Mouse (Mus musculus) limb, embryonic 13.5 days (tissue): ENCODE results near the gene Ptcra. TPM values are rescaled to one million over a fixed set of nuclear protein-coding genes. Genes with fewer than 3 reads are reported as not detected.

Source experiments
- ATAC-seq: fragments of 200-750 bp; cut with Nextera tagmentation; 2 replicates; pipeline ENCODE4 v1.8.0; 2017; ENCODE audit warnings: low read depth, moderate number of reproducible peaks, moderate TSS enrichment; ENCODE audit not compliant: low FRiP score
- H3K27ac ChIP-seq: fragments of 300-500 bp; sonication (generic); 2 replicates; pipeline ENCODE4 v1.5.1; 2015; ENCODE audit warnings: inconsistent platforms, mild to moderate bottlenecking, moderate library complexity
- H3K27me3 ChIP-seq: fragments of 300-500 bp; sonication (generic); 2 replicates; pipeline ENCODE4 v1.6.1; 2015; ENCODE audit warnings: mild to moderate bottlenecking, inconsistent platforms
- H3K36me3 ChIP-seq: fragments of 300-500 bp; sonication (generic); 2 replicates; pipeline ENCODE4 v1.6.1; 2015; ENCODE audit warnings: inconsistent platforms, mild to moderate bottlenecking, moderate library complexity
- H3K4me1 ChIP-seq: fragments of 300-500 bp; sonication (generic); 2 replicates; pipeline ENCODE4 v1.6.1; 2015; ENCODE audit warnings: inconsistent platforms
- H3K4me2 ChIP-seq: fragments of 300-500 bp; sonication (generic); replicated peaks from 2 replicates; pipeline ENCODE4 v1.6.1; 2015; ENCODE audit warnings: inconsistent platforms, mild to moderate bottlenecking, moderate library complexity
- H3K4me3 ChIP-seq: fragments of 300-500 bp; sonication (generic); 2 replicates; pipeline ENCODE4 v1.5.1; 2015; ENCODE audit warnings: moderate library complexity, mild to moderate bottlenecking, inconsistent platforms
- H3K9ac ChIP-seq: fragments of 300-500 bp; sonication (generic); 2 replicates; pipeline ENCODE4 v1.6.1; 2015; ENCODE audit warnings: mild to moderate bottlenecking, inconsistent platforms
- H3K9me3 ChIP-seq: fragments of 300-500 bp; sonication (generic); 2 replicates; pipeline ENCODE4 v1.6.1; 2016; ENCODE audit warnings: inconsistent platforms
- WGBS: fragments of 180-500 bp; shearing (Covaris S2); methylation state at CpG from one replicate; pipeline ENCODE4 v1.1.7; 2015; 5-methylcytosine and 5-hydroxymethylcytosine counted together
- polyA plus RNA-seq: library from polyadenylated mRNA; unstranded; fragments of >200 nt; fragmentation: Nextera tagmentation; extraction: Ambion mirVana; gene quantifications from 2 replicates; pipeline ENCODE4 v1.2.1, GENCODE M21; 2015

Ptcra gene
- polyA plus RNA-seq, 1 experiment from 2014 or later = 0.33 TPM

DNA sequence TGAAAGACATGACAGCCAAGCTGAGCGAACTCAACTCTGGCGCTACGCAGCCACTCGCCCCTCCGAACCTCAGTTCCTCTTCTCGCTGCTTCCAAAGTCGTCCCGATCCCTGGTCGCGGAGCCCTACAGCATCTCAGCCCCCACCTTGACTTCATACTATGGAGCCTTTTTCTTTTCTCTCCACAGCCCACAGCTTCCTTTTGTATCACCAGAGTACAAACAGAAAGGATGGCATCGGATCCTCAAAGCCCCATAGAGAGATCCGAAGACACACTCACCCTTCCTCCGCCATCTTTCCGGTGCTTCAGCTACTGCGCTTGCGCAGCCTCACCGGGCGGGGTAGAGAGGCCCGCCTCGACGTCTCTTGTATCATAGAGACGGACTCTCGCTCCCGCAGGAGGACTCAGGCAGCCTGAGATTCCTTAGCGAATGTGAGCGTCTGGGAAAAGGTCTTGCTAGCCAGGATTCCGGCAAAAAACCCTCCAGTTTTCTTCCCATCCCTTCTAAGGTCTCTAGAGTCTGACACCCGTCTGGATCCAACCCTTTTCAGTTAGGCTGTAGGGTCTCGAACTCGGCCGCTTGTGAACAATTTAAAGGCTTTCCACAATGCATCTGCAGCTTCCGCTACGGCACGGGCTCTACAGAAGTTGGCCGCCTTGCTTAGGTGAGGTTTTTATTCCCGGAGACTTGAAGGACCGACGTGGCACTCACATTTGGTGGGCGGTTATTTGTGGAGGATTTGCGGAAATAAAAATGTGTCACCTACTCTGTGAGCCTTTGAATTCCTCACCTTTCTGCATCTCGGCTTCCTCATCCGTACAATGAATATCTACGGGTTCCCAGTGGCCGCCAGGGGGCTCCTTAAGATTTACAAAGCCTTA is 19.1 kb upstream of the Ptcra start, which contains the start of gene Rpl7l1:
Gene Rpl7l1, minus strand, starts transcription at position 332 of the 881 bp plus-strand sequence.
- Histone ChIP-seq H3K27me3 (no peaks in the 10 kb centered on the region), H3K27ac (peak within 1 kb of the TSS; percentile 89), H3K9ac (peak within 1 kb of the TSS; percentile 82), H3K4me2 (peak within 1 kb of the TSS; percentile 72), H3K36me3 (peaks cover 34% of the 10 kb centered on the region), H3K4me3 (peak within 1 kb of the TSS; percentile 71), H3K9me3 (no peaks in the 10 kb centered on the region), H3K4me1 (peaks cover 9% of the 10 kb centered on the region)
- peak; percentile 96 for ATAC-seq
- WGBS = under 1% methylated on average over 44 of the region's 44 CpGs

DNA sequence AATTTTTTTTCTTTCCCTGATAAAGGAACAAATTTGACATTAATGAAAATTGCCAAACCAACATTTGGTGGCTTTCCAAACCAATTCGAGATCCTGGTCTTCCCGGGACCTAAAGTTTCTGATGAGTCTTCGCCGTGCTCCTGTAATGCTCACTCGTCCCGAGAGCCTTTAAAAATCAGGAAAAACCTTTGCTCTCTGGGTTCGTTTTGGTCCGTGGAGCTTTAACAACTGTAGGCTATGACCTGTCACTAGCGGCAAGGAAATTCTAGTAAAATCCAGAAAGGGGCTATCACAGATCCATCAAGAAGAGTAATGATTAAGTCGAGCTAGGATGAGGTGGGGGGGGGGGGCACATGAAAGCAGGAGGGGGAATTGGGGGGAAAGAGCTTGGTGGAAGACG is 18.4 kb upstream of the Ptcra start:
- Histone ChIP-seq H3K4me2 (peak overlapping the region; percentile 72), H3K4me3 (peak overlapping the region; percentile 71), H3K36me3 (peaks cover 42% of the 10 kb centered on the region), H3K27me3 (no peaks in the 10 kb centered on the region), H3K4me1 (peaks cover 9% of the 10 kb centered on the region), H3K27ac (peak overlapping the region; percentile 89), H3K9ac (peak overlapping the region; percentile 82), H3K9me3 (no peaks in the 10 kb centered on the region)
- ATAC-seq = no peak
- 4% methylated on average over 11 of the region's 11 CpGs for WGBS

DNA sequence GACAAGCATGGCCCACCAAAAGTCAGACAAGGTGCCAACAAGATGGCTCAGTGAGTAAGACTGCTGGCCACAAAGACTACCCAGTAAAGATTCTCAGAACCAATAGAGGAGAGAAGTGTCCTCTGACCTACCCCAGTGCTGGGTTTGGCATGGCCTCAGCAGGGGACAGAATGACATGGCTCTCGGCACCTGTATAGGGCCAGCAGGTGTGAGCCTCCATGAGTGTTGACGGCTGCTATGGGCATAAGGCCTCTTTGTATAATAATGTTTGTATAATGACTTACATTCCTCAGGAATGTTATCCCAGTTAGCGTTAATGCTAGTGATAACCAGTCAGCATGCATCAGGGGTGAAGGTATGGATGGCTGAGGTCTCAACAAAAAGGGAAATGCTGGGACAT is 12.6 kb upstream of the Ptcra start:
- Histone ChIP-seq H3K9ac (no peak overlapping the region), H3K4me2 (no peak overlapping the region), H3K27me3 (no peaks in the 10 kb centered on the region), H3K36me3 (peaks cover 68% of the 10 kb centered on the region), H3K27ac (no peak overlapping the region), H3K4me3 (no peak overlapping the region), H3K4me1 (peaks cover 17% of the 10 kb centered on the region), H3K9me3 (no peaks in the 10 kb centered on the region)
- no peak for ATAC-seq
- 80% methylated on average over 3 of the region's 3 CpGs for WGBS

DNA sequence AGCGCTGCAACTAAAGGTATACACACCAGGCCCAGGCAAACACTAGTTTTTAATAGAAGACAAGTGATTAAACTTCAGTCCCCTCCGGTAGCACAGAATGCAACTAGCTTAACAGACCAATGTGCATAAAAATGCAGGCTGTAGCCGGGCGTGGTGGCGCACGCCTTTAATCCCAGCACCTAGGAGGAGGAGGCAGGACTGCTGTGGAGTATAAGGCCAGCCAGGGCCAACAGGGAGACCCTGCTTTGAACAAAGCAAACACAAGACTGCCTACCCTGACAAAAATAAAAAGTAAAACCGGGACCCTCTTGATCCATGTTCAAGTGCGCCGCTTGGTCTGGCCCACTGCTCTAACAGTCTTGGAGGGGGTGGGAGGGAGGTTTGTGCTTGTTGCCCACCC is 11.6 kb upstream of the Ptcra start:
- Histone ChIP-seq H3K27me3 (no peaks in the 10 kb centered on the region), H3K4me3 (no peak overlapping the region), H3K9me3 (no peaks in the 10 kb centered on the region), H3K4me2 (no peak overlapping the region), H3K4me1 (peaks cover 16% of the 10 kb centered on the region), H3K9ac (no peak overlapping the region), H3K36me3 (peaks cover 60% of the 10 kb centered on the region), H3K27ac (no peak overlapping the region)
- 95% methylated on average over 9 of the region's 9 CpGs for WGBS
- no peak for ATAC-seq

DNA sequence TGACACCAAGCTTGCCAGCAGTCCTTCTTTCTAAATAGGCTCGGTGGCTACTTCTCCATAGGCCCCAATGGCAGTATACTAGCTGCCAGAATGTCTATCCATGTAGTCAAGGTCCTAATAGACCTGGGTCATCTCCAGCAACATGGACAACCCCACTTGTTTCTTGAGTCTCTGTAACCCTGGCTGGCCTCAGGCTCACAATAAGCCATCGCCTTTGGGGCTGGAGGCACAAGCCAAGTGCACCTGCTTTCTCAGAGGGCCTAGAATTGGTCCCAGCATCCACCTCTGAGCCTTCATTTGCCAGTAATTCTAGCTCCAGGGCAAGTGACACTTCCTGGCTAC is 10.6 kb upstream of the Ptcra start:
- Histone ChIP-seq H3K27ac (no peak overlapping the region), H3K4me1 (peaks cover 16% of the 10 kb centered on the region), H3K9me3 (no peaks in the 10 kb centered on the region), H3K4me3 (peak overlapping the region; percentile 91), H3K36me3 (peaks cover 50% of the 10 kb centered on the region), H3K9ac (no peak overlapping the region), H3K4me2 (peak overlapping the region; percentile 81), H3K27me3 (no peaks in the 10 kb centered on the region)
- no peak for ATAC-seq
- WGBS = 41% methylated on average over 2 of the region's 2 CpGs

DNA sequence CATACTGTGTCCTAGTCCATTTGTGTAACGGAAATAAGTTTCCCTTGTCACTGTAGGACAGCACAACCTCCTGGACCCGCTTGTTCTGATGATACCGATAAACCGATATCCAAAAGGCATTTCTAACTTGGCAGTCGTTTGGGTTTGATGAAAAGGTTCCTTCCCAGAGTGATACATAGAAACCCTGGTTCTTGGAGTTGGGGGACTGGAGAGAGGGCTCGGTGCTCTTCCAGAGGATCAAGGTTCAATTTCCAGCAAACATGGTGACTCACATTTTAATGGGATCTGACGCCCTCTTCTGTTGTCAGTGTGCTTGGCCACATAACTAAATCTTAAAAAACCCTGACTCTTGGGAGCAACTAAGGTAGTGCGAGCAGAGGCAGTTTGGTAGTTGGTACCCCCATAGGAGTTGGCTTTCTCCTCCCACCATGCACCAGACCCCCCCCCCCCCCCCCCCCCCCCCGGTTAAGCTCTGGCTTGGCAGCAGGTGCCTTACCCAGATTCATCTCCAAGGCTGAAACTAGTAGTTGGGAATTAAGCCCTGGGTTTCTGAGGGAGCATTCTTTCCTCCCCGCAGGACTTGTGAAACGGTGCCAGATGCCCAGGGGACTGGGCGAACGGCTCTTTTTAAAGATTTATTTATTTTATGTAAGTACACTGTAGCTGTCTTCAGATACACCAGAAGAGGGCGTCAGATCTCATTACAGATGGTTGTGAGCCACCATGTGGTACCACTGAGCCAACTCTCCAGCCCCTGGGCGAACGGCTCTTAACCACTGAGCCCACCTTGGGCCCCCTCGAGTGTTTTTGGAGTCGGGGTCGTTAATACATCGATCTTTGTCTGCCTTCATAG is 10.0 kb upstream of the Ptcra start:
- WGBS = 8% methylated on average over 19 of the region's 20 CpGs
- Histone ChIP-seq H3K27me3 (no peaks in the 10 kb centered on the region), H3K27ac (peak overlapping the region; percentile 84), H3K4me3 (peak overlapping the region; percentile 91), H3K4me1 (peaks cover 16% of the 10 kb centered on the region), H3K36me3 (peaks cover 44% of the 10 kb centered on the region), H3K9ac (peak overlapping the region; percentile 87), H3K9me3 (no peaks in the 10 kb centered on the region), H3K4me2 (peak overlapping the region; percentile 81)
- no peak for ATAC-seq

DNA sequence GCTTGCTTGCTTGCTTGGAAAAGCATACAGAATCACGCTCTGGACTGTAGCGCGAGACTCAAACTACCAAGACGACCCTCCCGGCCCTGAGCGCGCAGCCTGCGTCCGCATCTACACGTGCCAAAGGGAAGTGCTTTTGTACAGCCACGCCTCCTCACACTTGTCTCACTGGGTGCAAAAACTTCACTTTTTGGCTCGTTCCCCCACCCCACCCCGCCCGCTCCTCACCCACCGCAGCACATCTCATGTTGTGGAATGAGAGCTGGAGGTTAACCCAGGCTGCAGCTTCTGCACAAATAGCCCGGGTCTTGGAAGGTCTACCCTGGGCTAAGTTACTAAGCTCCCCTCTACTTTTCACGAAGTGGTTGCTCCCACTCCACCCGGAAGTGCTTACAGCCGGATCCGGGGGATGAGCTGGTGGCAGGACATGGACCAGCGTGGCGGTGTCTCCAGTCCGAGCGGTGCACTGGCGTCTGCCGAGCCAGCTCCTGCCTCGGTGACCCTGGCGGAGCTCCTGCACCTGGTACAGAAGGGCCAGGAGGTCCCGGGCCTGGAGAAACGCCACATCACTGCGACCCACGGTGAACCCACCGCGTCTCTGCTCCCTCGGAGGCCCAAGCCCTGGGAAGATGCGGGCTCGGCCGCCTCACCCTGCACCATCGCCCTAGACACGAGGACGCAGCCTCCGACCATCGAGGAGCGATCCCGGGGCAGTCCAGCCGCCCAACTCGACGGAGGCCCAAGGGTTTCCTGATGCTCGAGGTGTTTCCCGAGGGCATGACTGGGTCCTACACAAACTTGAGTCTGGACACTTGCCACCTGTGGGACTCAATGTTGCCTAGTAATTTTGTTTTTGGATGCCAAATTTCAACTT is 9.1 kb upstream of the Ptcra start, which contains the start of gene 2310039H08Rik:
Gene 2310039H08Rik, plus strand, starts transcription at position 232 of the 874 bp plus-strand sequence.
- Histone ChIP-seq H3K27ac (peak within 1 kb of the TSS; percentile 84), H3K4me2 (peak within 1 kb of the TSS; percentile 81), H3K27me3 (no peaks in the 10 kb centered on the region), H3K9me3 (no peaks in the 10 kb centered on the region), H3K36me3 (peaks cover 36% of the 10 kb centered on the region), H3K9ac (peak within 1 kb of the TSS; percentile 87), H3K4me3 (peak within 1 kb of the TSS; percentile 91), H3K4me1 (peaks cover 16% of the 10 kb centered on the region)
- under 1% methylated on average over 50 of the region's 50 CpGs for WGBS
- peak; percentile 92 for ATAC-seq

DNA sequence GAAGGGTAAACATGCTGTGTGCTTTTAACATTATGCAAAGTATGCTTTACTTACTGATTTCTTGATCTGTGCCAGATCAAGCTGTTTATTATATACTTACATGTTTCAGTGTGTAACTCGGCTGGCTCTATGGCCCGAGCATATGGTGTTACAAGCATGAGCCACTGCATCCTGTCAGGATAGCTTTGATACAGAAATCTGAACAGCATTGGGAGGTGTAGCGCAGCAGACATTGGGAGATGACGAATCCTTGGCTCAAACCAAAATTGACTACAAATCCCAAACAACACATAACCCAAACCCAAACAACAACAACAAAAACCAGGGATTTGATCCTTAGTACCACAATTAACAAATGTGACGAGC is 8.5 kb upstream of the Ptcra start:
- peak overlapping the region; percentile 84 for H3K27ac ChIP-seq
- peaks cover 16% of the 10 kb centered on the region for H3K4me1 ChIP-seq
- no peaks in the 10 kb centered on the region for H3K27me3 ChIP-seq
- no peaks in the 10 kb centered on the region for H3K9me3 ChIP-seq
- H3K9ac ChIP-seq = peak overlapping the region; percentile 68
- H3K4me2 ChIP-seq = peak overlapping the region; percentile 81
- H3K4me3 ChIP-seq = peak overlapping the region; percentile 91
- H3K36me3 ChIP-seq = peaks cover 30% of the 10 kb centered on the region
- WGBS = 4% methylated on average over 5 of the region's 5 CpGs
- ATAC-seq = no peak; the same call in 1 of the 2 replicates

DNA sequence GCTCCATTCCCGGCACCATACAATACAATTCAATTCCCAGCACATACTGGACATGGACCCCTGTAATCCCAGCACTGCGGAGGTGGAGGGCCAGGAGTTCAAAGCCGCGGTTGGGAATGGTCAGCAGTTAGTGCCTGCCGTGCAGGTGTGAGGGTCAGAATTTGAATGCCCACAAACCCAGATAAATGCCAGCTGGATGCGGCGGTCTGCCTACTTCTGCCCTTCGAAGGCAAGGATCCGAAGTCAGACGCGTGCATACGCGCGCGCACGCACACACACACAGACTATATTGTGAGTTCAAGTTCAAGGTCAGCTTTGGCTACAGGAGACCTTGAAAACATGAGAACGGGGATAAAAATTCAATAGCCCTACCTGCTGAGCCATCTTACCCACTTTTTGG is 8.1 kb upstream of the Ptcra start:
- Histone ChIP-seq H3K4me1 (peaks cover 16% of the 10 kb centered on the region), H3K4me2 (peak overlapping the region; percentile 81), H3K27me3 (no peaks in the 10 kb centered on the region), H3K9ac (peak overlapping the region; percentile 68), H3K27ac (peak overlapping the region; percentile 84; the same call in 1 of the 2 replicates), H3K36me3 (peaks cover 26% of the 10 kb centered on the region), H3K9me3 (no peaks in the 10 kb centered on the region), H3K4me3 (peak overlapping the region; percentile 91)
- no peak for ATAC-seq
- WGBS = 65% methylated on average over 17 of the region's 17 CpGs

DNA sequence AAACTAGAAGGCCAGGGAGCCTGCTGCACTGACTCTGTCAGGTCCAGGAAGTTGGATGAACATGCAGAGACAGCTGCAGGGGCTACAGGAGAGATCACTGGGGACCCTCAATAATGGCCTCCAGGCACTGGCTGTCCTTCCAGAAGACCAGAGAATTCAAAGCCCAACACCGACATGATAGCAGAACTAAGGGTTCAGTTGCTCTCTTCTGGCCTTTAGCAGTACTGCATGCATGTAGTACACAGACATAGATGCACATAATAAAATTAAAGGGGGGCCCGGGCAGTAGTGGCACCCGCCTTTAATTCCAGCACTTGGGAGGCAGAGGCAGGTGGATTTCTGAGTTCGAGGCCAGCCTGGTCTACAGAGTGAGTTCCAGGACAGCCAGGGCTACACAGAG is 7.5 kb upstream of the Ptcra start:
- Histone ChIP-seq H3K4me3 (no peak overlapping the region), H3K27me3 (no peaks in the 10 kb centered on the region), H3K9ac (no peak overlapping the region), H3K27ac (no peak overlapping the region), H3K36me3 (peaks cover 20% of the 10 kb centered on the region), H3K4me1 (peaks cover 16% of the 10 kb centered on the region), H3K9me3 (no peaks in the 10 kb centered on the region), H3K4me2 (no peak overlapping the region)
- 81% methylated on average over 4 of the region's 4 CpGs for WGBS
- no peak for ATAC-seq

DNA sequence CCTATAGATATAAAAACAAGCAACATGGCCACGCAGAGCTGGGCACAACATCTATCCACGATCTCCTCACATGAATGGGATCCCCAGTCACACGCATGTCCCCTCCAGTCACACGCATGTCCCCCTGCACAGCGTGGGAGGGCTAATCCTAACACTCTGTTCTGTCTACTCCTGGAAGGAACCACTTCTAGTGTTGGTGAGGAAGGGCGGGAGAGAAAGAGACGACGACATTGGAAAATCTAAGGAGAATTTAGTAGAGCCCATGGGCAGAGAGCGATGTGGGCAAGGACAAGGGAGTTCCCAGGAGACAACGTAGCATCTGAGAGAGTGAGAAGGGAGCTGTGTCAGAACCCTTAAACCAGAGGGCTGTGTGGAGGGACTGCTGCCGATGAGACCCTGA is 7.0 kb upstream of the Ptcra start:
- WGBS = 91% methylated on average over 11 of the region's 11 CpGs

More for the DNA sequence above, 7.0 kb upstream of the Ptcra start:
- H3K9me3 ChIP-seq = no peaks in the 10 kb centered on the region
- peaks cover 16% of the 10 kb centered on the region for H3K4me1 ChIP-seq
- H3K27ac ChIP-seq = no peak overlapping the region
- no peak overlapping the region for H3K4me3 ChIP-seq
- no peaks in the 10 kb centered on the region for H3K27me3 ChIP-seq
- no peak for ATAC-seq
- H3K4me2 ChIP-seq = no peak overlapping the region
- peaks cover 15% of the 10 kb centered on the region for H3K36me3 ChIP-seq
- no peak overlapping the region for H3K9ac ChIP-seq
